Mouse (Mus musculus) olfactory bulb, adult 2 months (tissue): ENCODE results near the gene Mettl4.

ENCODE experiments used
- CTCF ChIP-seq: fragments of 200-500 bp; IDR thresholded peaks from 2 replicates; pipeline ENCODE4 v1.5.1; 2012; ENCODE audit warnings: low read depth, mild to moderate bottlenecking, low read length, moderate library complexity; ENCODE audit not compliant: insufficient read depth
- POLR2A ChIP-seq: fragments of 200-500 bp; IDR thresholded peaks from 2 replicates; pipeline ENCODE4 v1.6.1; 2012; ENCODE audit warnings: mild to moderate bottlenecking, low read depth, low read length, moderate library complexity; ENCODE audit not compliant: insufficient read depth

GRCm38 (mm10) chr17:94673515-94674317 is 76.1 kb downstream of the Mettl4 start:
- no peak for TF ChIP-seq CTCF
- no peak for TF ChIP-seq POLR2A
